Mouse (Mus musculus): Measurements from ENCODE around the gene Sergef. TPM values are rescaled to one million over a fixed set of nuclear protein-coding genes. Genes with fewer than 3 reads are reported as not detected.

The Sergef gene
- total and polyA plus RNA-seq, 2 experiments from 2014 or later: 41.8 to 48.0 TPM

DNA sequence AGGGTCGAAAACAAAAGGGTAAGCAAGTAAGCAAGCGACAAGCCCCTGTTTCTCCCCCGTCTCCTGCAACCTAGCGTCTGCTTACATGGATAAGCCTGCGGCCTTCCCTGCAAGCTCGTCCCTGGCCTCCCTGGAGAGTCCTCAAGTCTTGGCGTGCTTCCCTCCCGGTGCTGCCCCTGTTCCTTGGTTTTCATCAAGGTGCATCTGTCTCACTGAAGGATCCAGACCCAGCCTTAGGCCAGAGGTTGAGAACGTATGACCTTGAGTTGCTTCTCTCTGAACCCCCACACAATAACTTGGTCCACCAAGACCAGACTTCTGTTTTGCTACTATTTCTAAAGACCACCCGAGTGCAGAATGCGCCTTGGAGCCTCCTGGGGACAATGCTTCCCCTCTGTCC, 82.2 kb downstream of the Sergef start:
- H3K4me2 ChIP-seq (ENCODE audit: low read depth, low read length): no peak overlapping the region
- 75% methylated on average over 11 of the region's 11 CpGs for WGBS
- H3K4me3 ChIP-seq (ENCODE audit: low read length): no peak overlapping the region
- H3K9ac ChIP-seq (replicated peaks; ENCODE audit: low read length): no peak overlapping the region
- DNase-seq (ENCODE audit: low spot score): no peak
- no peaks in the 10 kb centered on the region for H3K9me3 ChIP-seq (ENCODE audit: low read length)
- no peaks in the 10 kb centered on the region for H3K36me3 ChIP-seq (ENCODE audit: insufficient read depth, low read length)
- no peaks in the 10 kb centered on the region for H3K27me3 ChIP-seq (ENCODE audit: insufficient read depth, low read length)
- peak overlapping the region; percentile 32; the same call in 1 of the 2 replicates for H3K27ac ChIP-seq
- peaks cover 20% of the 10 kb centered on the region for H3K4me1 ChIP-seq (ENCODE audit: insufficient read depth, low read length)
- no peak for TF ChIP-seq CTCF (IDR thresholded peaks at IDR 0.05; ENCODE audit: low read depth)
- no peak for ATAC-seq

DNA sequence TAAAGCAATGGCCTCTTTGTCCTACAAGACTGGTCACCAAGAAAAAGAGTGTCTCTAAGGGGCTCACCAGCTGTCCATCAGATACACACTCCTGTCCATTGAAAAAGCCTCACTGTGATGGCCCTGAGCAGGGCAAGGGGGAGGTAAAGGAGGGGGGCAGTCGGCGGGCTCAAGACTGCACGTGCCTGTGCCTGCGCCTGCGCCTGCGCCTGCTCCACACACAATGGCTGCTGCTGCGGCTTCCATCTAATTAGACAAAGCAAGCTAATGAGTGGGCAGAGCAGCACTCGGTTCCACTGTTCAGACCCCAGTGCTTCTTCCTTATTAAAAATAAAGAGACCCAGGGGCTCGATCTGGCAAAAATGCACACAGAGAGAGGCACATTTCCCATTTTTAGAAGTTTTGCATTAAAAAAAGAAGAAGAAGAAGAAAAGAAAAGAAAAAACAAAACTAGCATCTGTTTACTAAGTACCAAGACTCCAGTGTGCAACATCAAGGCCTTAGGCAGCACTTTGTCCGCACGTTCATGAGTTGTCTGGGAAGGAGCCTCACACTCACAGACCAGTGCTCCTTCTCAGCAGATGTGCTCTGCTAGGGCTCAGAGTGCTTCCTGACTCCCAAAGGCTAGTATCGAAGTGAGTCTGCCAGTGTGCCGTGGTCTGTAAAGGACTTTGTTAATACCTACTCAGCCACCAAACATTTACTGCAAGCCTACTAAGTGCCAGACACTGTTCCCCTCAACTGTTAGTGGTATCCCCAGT, 83.1 kb downstream of the Sergef start:
- H3K27me3 ChIP-seq (ENCODE audit: insufficient read depth, low read length): no peaks in the 10 kb centered on the region
- H3K4me2 ChIP-seq (ENCODE audit: low read depth, low read length): no peak overlapping the region
- H3K27ac ChIP-seq: peak overlapping the region; percentile 27; the same call in 1 of the 2 replicates
- H3K36me3 ChIP-seq (ENCODE audit: insufficient read depth, low read length): no peaks in the 10 kb centered on the region
- ATAC-seq: peak; percentile 71
- peaks cover 20% of the 10 kb centered on the region for H3K4me1 ChIP-seq (ENCODE audit: insufficient read depth, low read length)
- H3K4me3 ChIP-seq (ENCODE audit: low read length): no peak overlapping the region
- H3K9me3 ChIP-seq (ENCODE audit: low read length): no peaks in the 10 kb centered on the region
- WGBS: 30% methylated on average over 13 of the region's 13 CpGs
- H3K9ac ChIP-seq (replicated peaks; ENCODE audit: low read length): no peak overlapping the region
- peak; percentile 69 for DNase-seq (ENCODE audit: low spot score)
- TF ChIP-seq CTCF (IDR thresholded peaks at IDR 0.05; ENCODE audit: low read depth): no peak

DNA sequence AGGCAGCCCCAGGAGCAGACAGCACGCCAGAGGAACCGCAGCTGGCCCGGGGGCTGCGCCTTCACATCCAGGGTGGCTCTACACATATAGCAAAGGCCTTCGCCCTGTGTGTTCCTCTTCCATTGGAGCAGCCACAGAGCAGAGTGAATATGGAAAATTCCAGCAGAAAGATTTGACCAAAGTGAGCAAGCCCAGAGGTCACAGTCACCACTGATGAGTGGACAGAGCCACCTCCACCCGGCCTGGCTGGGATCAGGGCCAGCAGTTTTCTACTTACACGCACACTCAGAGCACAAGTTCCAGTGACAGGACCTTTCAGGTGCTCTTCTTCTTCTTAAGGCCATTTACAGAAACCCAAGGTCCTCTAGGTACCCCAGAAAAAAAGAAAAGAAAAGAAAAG, 83.9 kb downstream of the Sergef start:
- Histone ChIP-seq H3K4me1 (ENCODE audit: insufficient read depth, low read length) (peaks cover 20% of the 10 kb centered on the region), H3K9me3 (ENCODE audit: low read length) (no peaks in the 10 kb centered on the region), H3K27me3 (ENCODE audit: insufficient read depth, low read length) (no peaks in the 10 kb centered on the region), H3K4me3 (ENCODE audit: low read length) (no peak overlapping the region), H3K36me3 (ENCODE audit: insufficient read depth, low read length) (no peaks in the 10 kb centered on the region), H3K4me2 (ENCODE audit: low read depth, low read length) (no peak overlapping the region), H3K27ac (no peak overlapping the region), H3K9ac (replicated peaks; ENCODE audit: low read length) (no peak overlapping the region)
- TF ChIP-seq CTCF (IDR thresholded peaks at IDR 0.05; ENCODE audit: low read depth): no peak
- ATAC-seq (no peak), DNase-seq (ENCODE audit: low spot score) (no peak)
- WGBS: 84% methylated on average over 7 of the region's 7 CpGs

DNA sequence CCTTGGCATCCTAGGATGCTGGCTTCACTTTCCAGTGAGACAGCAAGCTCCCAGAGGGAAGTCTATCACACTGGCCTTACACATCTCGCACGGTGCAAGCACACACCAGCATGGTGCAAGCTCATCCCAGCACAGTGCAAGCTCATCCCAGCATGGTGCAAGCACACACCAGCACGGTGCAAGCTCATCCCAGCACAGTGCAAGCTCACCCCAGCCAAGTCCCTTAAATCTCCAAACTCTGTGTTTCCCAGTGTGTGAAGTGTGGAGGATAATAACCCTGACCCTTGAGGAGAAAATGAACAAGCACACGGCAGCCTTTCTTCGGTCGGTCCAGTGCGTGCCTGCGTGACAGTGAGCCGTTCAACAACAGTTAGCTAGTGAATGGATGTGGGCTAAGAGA, 84.8 kb downstream of the Sergef start:
- no peak for TF ChIP-seq CTCF (IDR thresholded peaks at IDR 0.05; ENCODE audit: low read depth)
- DNase-seq (ENCODE audit: low spot score) (no peak), ATAC-seq (no peak)
- Histone ChIP-seq H3K4me2 (ENCODE audit: low read depth, low read length) (no peak overlapping the region), H3K4me3 (ENCODE audit: low read length) (no peak overlapping the region), H3K9ac (replicated peaks; ENCODE audit: low read length) (no peak overlapping the region), H3K27me3 (ENCODE audit: insufficient read depth, low read length) (no peaks in the 10 kb centered on the region), H3K4me1 (ENCODE audit: insufficient read depth, low read length) (peaks cover 20% of the 10 kb centered on the region), H3K36me3 (ENCODE audit: insufficient read depth, low read length) (no peaks in the 10 kb centered on the region), H3K9me3 (ENCODE audit: low read length) (no peaks in the 10 kb centered on the region), H3K27ac (no peak overlapping the region)
- WGBS: 60% methylated on average over 9 of the region's 9 CpGs

DNA sequence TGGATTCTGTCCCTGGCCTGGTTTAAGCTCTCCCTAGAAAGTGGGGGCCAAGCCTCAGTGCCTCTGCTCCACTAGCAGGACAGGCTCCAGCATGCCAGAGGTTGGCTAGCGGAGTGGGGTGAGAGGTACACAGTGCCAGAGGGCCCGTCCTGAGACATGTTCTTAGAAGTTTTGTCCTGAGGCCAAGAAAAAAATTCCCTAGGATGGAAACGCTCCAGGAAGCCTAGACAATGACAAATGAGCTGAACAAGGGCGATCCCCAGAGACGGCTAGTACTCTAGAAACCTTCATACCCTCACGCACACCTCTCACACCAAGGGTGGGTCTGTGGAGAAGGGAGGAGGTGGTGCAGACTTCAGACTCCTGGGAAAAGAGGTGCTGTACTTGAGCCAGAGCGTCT, 85.6 kb downstream of the Sergef start:
- Histone ChIP-seq H3K27ac (no peak overlapping the region), H3K9me3 (ENCODE audit: low read length) (no peaks in the 10 kb centered on the region), H3K36me3 (ENCODE audit: insufficient read depth, low read length) (no peaks in the 10 kb centered on the region), H3K9ac (replicated peaks; ENCODE audit: low read length) (no peak overlapping the region), H3K27me3 (ENCODE audit: insufficient read depth, low read length) (no peaks in the 10 kb centered on the region), H3K4me2 (ENCODE audit: low read depth, low read length) (no peak overlapping the region), H3K4me1 (ENCODE audit: insufficient read depth, low read length) (peaks cover 16% of the 10 kb centered on the region), H3K4me3 (ENCODE audit: low read length) (no peak overlapping the region)
- WGBS: 21% methylated on average over 7 of the region's 7 CpGs
- ATAC-seq (no peak), DNase-seq (ENCODE audit: low spot score) (peak; percentile 53)
- TF ChIP-seq CTCF (IDR thresholded peaks at IDR 0.05; ENCODE audit: low read depth): no peak

DNA sequence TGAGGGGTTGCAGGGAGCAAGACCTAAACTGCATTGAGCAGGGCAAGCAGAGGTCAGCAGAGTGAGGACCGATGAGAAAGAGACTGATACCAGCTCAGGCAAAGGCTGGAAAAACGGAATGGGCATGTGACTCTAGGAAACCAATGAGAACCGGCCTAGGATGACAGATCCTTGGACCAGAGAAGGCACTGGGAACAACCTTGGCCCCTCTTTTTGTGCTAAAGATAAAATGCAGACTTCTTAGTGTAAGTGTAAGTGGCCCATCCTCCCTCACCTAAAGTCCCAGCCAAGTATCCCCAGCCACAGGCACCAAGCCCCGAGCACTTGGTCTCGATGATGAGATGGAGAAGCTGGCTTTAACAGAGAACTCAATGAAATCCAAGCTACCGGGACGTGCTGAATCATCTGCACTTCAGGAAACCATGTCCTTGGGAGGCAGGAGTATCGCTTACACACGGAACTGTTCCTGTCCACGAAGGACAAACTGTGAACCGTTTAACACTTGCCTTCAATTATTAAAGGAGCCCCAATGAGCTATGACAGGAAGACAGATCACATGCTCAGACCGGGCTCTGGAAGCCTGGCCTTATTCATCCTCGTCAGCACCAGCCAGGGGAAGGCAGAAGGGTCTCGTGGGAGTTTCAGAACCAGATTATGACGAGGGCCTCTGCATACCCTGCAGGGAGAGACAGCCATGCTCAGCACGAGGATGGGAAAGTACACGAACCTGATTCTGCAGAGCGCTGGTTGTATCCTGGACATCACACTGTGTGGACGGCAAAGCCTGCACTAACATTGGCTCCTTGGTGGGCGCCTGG, 87.5 kb downstream of the Sergef start:
- WGBS: 58% methylated on average over 20 of the region's 20 CpGs
- Histone ChIP-seq H3K27me3 (ENCODE audit: insufficient read depth, low read length) (no peaks in the 10 kb centered on the region), H3K9me3 (ENCODE audit: low read length) (no peaks in the 10 kb centered on the region), H3K36me3 (ENCODE audit: insufficient read depth, low read length) (no peaks in the 10 kb centered on the region), H3K9ac (replicated peaks; ENCODE audit: low read length) (no peak overlapping the region), H3K4me2 (ENCODE audit: low read depth, low read length) (no peak overlapping the region), H3K4me3 (ENCODE audit: low read length) (no peak overlapping the region), H3K27ac (peak overlapping the region; percentile 42; the same call in 1 of the 2 replicates), H3K4me1 (ENCODE audit: insufficient read depth, low read length) (peaks cover 11% of the 10 kb centered on the region)
- no peak for TF ChIP-seq CTCF (IDR thresholded peaks at IDR 0.05; ENCODE audit: low read depth)
- DNase-seq (ENCODE audit: low spot score) (peak; percentile 36), ATAC-seq (peak; percentile 8; the same call in 1 of the 2 replicates)
